Mouse (Mus musculus) cerebellum, adult (tissue): ENCODE results near the gene Tmem132b.

ENCODE experiments used
- ATAC-seq: cut with Nextera tagmentation; 2 replicates; pipeline ENCODE4 v1.9.2; 2017; ENCODE audit warnings: mild to moderate bottlenecking, moderate library complexity, mixed read lengths; ENCODE audit not compliant: insufficient number of reproducible peaks, low FRiP score, low TSS enrichment

Gene Tmem132b

GRCm38 (mm10) chr5:125752546-125752945 is 221.0 kb downstream of the Tmem132b start:
- ATAC-seq, result no peak

- no peak for ATAC-seq
Observed at GRCm38 (mm10) chr5:125756987-125757530, 225.5 kb downstream of the Tmem132b start.

GRCm38 (mm10) chr5:125758506-125758905 is 226.9 kb downstream of the Tmem132b start:
- ATAC-seq, result no peak

- no peak for ATAC-seq
Observed at GRCm38 (mm10) chr5:125766941-125767340, 235.4 kb downstream of the Tmem132b start.

- ATAC-seq, result no peak
Observed at GRCm38 (mm10) chr5:125767950-125768349, 236.4 kb downstream of the Tmem132b start.

- ATAC-seq, result no peak
Observed at GRCm38 (mm10) chr5:125772238-125772637, 240.7 kb downstream of the Tmem132b start.

GRCm38 (mm10) chr5:125772756-125773155 is 241.2 kb downstream of the Tmem132b start:
- ATAC-seq, result no peak

GRCm38 (mm10) chr5:125780332-125780731 is 248.8 kb downstream of the Tmem132b start:
- ATAC-seq, result no peak

- ATAC-seq, result no peak
Observed at GRCm38 (mm10) chr5:125792643-125793042, 261.1 kb downstream of the Tmem132b start.

GRCm38 (mm10) chr5:125794318-125794717 is 262.7 kb downstream of the Tmem132b start:
- ATAC-seq, result no peak

- ATAC-seq, result no peak
Observed at GRCm38 (mm10) chr5:125799622-125800021, 268.0 kb downstream of the Tmem132b start.

- no peak for ATAC-seq
Observed at GRCm38 (mm10) chr5:125800025-125800424, 268.5 kb downstream of the Tmem132b start.

- no peak for ATAC-seq
Observed at GRCm38 (mm10) chr5:125802801-125803200, 271.2 kb downstream of the Tmem132b start.

GRCm38 (mm10) chr5:125805327-125805726 is 273.8 kb downstream of the Tmem132b start:
- ATAC-seq, result no peak

GRCm38 (mm10) chr5:125807861-125808260 is 276.3 kb downstream of the Tmem132b start:
- no peak for ATAC-seq

- ATAC-seq, result no peak
Observed at GRCm38 (mm10) chr5:125829342-125829741, 297.8 kb downstream of the Tmem132b start.

- no peak for ATAC-seq
Observed at GRCm38 (mm10) chr5:125835890-125836289, 304.3 kb downstream of the Tmem132b start.

GRCm38 (mm10) chr5:125836761-125837160 is 305.2 kb downstream of the Tmem132b start:
- no peak for ATAC-seq
